Mouse (Mus musculus) hindbrain, embryonic 14.5 days (tissue): ENCODE data around the gene Pip5k1c. TPM values are rescaled to one million over a fixed set of nuclear protein-coding genes. Genes with fewer than 3 reads are reported as not detected.

Experiments
- ATAC-seq: fragments of 200-750 bp; cut with Nextera tagmentation; 2 replicates; pipeline ENCODE4 v1.8.0; 2017; ENCODE audit warnings: moderate number of reproducible peaks, mild to moderate bottlenecking, moderate TSS enrichment, moderate library complexity; ENCODE audit not compliant: low FRiP score
- DNase-seq: peaks from one replicate; pipeline ENCODE4 v3.0.0-alpha.2; 2015; ENCODE audit warnings: low spot score
- H3K27ac ChIP-seq: fragments of 300-500 bp; sonication (generic); 2 replicates; pipeline ENCODE4 v1.5.1; 2014; ENCODE audit warnings: mild to moderate bottlenecking, moderate library complexity
- H3K27me3 ChIP-seq: fragments of 300-500 bp; sonication (generic); 2 replicates; pipeline ENCODE4 v1.6.1; 2014; ENCODE audit warnings: mild to moderate bottlenecking, low read length, mixed read lengths; ENCODE audit not compliant: control insufficient read depth, insufficient read depth
- H3K36me3 ChIP-seq: fragments of 300-500 bp; sonication (generic); replicated peaks from 2 replicates; pipeline ENCODE4 v1.6.1; 2014; ENCODE audit not compliant: control insufficient read depth, insufficient read depth
- H3K4me1 ChIP-seq: fragments of 300-500 bp; sonication (generic); replicated peaks from 2 replicates; pipeline ENCODE4 v1.6.1; 2014; ENCODE audit warnings: antibody characterized with exemption, low read length, mixed read lengths; ENCODE audit not compliant: control insufficient read depth, insufficient read depth
- H3K4me2 ChIP-seq: fragments of 300-500 bp; sonication (generic); replicated peaks from 2 replicates; pipeline ENCODE4 v1.6.1; 2014; ENCODE audit warnings: mild to moderate bottlenecking, moderate library complexity
- H3K4me3 ChIP-seq: fragments of 300-500 bp; sonication (generic); replicated peaks from 2 replicates; pipeline ENCODE4 v1.5.1; 2014; ENCODE audit warnings: mild to moderate bottlenecking, low read length
- H3K9ac ChIP-seq: fragments of 300-500 bp; sonication (generic); 2 replicates; pipeline ENCODE4 v1.6.1; 2014
- H3K9me3 ChIP-seq: fragments of 300-500 bp; sonication (generic); 2 replicates; pipeline ENCODE4 v1.6.1; 2016; ENCODE audit warnings: low read length; ENCODE audit not compliant: control insufficient read depth
- WGBS: fragments of 180-500 bp; shearing (Covaris S2); extraction: QIAGEN DNeasy Blood & Tissue Kit; methylation state at CpG from one replicate; pipeline ENCODE4 v1.1.7; 2014; 5-methylcytosine and 5-hydroxymethylcytosine counted together
- polyA plus RNA-seq: library from polyadenylated mRNA; unstranded; fragments of >200 nt; fragmentation: Nextera tagmentation; extraction: Ambion mirVana; gene quantifications from 2 replicates; pipeline ENCODE4 v1.2.1, GENCODE M21; 2014

The Pip5k1c gene
- polyA plus RNA-seq, 1 experiment from 2014 or later, result 137 TPM

GRCm38 (mm10) chr10:81335393-81336340, 42.9 kb downstream of the Pip5k1c start:
- no peak for DNase-seq
- H3K9ac ChIP-seq, result 0 out of 2 replicates have a peak overlapping the region, but pooled peaks have one; percentile 4

GRCm38 (mm10) chr10:81336558-81336957, 43.8 kb downstream of the Pip5k1c start:
- Histone ChIP-seq H3K27me3 (peaks cover 40% of the 10 kb centered on the region), H3K9me3 (no peaks in the 10 kb centered on the region), H3K36me3 (no peaks in the 10 kb centered on the region), H3K27ac (no peak overlapping the region), H3K4me3 (no peak overlapping the region), H3K4me2 (no peak overlapping the region), H3K9ac (no peak overlapping the region), H3K4me1 (no peaks in the 10 kb centered on the region)
- 97% methylated on average over 4 of the region's 4 CpGs for WGBS
- DNase-seq (no peak), ATAC-seq (no peak)

More at GRCm38 (mm10) chr10:81335393-81336340, 42.9 kb downstream of the Pip5k1c start:
- H3K9me3 ChIP-seq, result no peaks in the 10 kb centered on the region
- 40% methylated on average over 16 of the region's 19 CpGs for WGBS
- H3K27ac ChIP-seq, result no peak overlapping the region
- H3K36me3 ChIP-seq, result no peaks in the 10 kb centered on the region
- ATAC-seq, result 0 out of 2 replicates have a peak, but pooled peaks have one; percentile 29
- H3K4me3 ChIP-seq, result no peak overlapping the region
- no peaks in the 10 kb centered on the region for H3K4me1 ChIP-seq
- no peak overlapping the region for H3K4me2 ChIP-seq
- H3K27me3 ChIP-seq, result peaks cover 32% of the 10 kb centered on the region

- Histone ChIP-seq H3K27me3 (peaks cover 62% of the 10 kb centered on the region), H3K9me3 (no peaks in the 10 kb centered on the region), H3K4me1 (peaks cover 6% of the 10 kb centered on the region), H3K9ac (no peak overlapping the region), H3K4me2 (no peak overlapping the region), H3K27ac (no peak overlapping the region), H3K36me3 (no peaks in the 10 kb centered on the region), H3K4me3 (no peak overlapping the region)
- no peak for DNase-seq
- ATAC-seq, result no peak
- 39% methylated on average over 17 of the region's 17 CpGs for WGBS
Observed at GRCm38 (mm10) chr10:81340551-81341332, 48.0 kb downstream of the Pip5k1c start.

- no peak overlapping the region for H3K4me3 ChIP-seq
- peaks cover 6% of the 10 kb centered on the region for H3K4me1 ChIP-seq
- 33% methylated on average over 16 of the region's 16 CpGs for WGBS
- no peak overlapping the region for H3K9ac ChIP-seq
- no peaks in the 10 kb centered on the region for H3K36me3 ChIP-seq
- ATAC-seq, result no peak
- no peaks in the 10 kb centered on the region for H3K9me3 ChIP-seq
- H3K27me3 ChIP-seq, result peaks cover 66% of the 10 kb centered on the region
- H3K27ac ChIP-seq, result no peak overlapping the region
- no peak overlapping the region for H3K4me2 ChIP-seq
- DNase-seq, result no peak
Observed at GRCm38 (mm10) chr10:81341333-81341949, 48.7 kb downstream of the Pip5k1c start.

GRCm38 (mm10) chr10:81342686-81343505, 50.1 kb downstream of the Pip5k1c start, which contains the start of gene Gipc3:
Gene Gipc3 (minus strand): TSS chr10:81343266.
- WGBS, result 5% methylated on average over 63 of the region's 67 CpGs
- H3K4me3 ChIP-seq, result peak within 1 kb of the TSS; percentile 36
- no peaks in the 10 kb centered on the region for H3K9me3 ChIP-seq
- H3K27ac ChIP-seq, result no peak within 1 kb of the TSS
- H3K9ac ChIP-seq, result peak within 1 kb of the TSS; percentile 51
- ATAC-seq (no peak), DNase-seq (no peak)
- peaks cover 63% of the 10 kb centered on the region for H3K27me3 ChIP-seq
- H3K4me1 ChIP-seq, result peaks cover 6% of the 10 kb centered on the region
- H3K4me2 ChIP-seq, result peak within 1 kb of the TSS; percentile 70
- H3K36me3 ChIP-seq, result no peaks in the 10 kb centered on the region

- Histone ChIP-seq H3K9ac (no peak overlapping the region), H3K4me3 (no peak overlapping the region), H3K4me2 (no peak overlapping the region), H3K4me1 (peaks cover 11% of the 10 kb centered on the region), H3K9me3 (no peaks in the 10 kb centered on the region), H3K27ac (no peak overlapping the region), H3K27me3 (peaks cover 55% of the 10 kb centered on the region), H3K36me3 (no peaks in the 10 kb centered on the region)
- DNase-seq (no peak), ATAC-seq (no peak)
- 57% methylated on average over 8 of the region's 8 CpGs for WGBS
Observed at GRCm38 (mm10) chr10:81344421-81345161, 51.8 kb downstream of the Pip5k1c start.

GRCm38 (mm10) chr10:81345162-81345534, 52.4 kb downstream of the Pip5k1c start:
- ATAC-seq (no peak), DNase-seq (no peak)
- Histone ChIP-seq H3K27ac (no peak overlapping the region), H3K27me3 (peaks cover 55% of the 10 kb centered on the region), H3K9ac (no peak overlapping the region), H3K36me3 (no peaks in the 10 kb centered on the region), H3K9me3 (no peaks in the 10 kb centered on the region), H3K4me3 (no peak overlapping the region), H3K4me2 (no peak overlapping the region), H3K4me1 (peaks cover 16% of the 10 kb centered on the region)
- 85% methylated on average over 4 of the region's 4 CpGs for WGBS

- H3K4me3 ChIP-seq, result peak overlapping the region; percentile 24
- 7% methylated on average over 54 of the region's 55 CpGs for WGBS
- H3K27me3 ChIP-seq, result peaks cover 48% of the 10 kb centered on the region
- no peaks in the 10 kb centered on the region for H3K9me3 ChIP-seq
- peaks cover 16% of the 10 kb centered on the region for H3K4me1 ChIP-seq
- H3K4me2 ChIP-seq, result peak overlapping the region; percentile 48
- no peaks in the 10 kb centered on the region for H3K36me3 ChIP-seq
- ATAC-seq (no peak), DNase-seq (peak; percentile 72)
- 0 out of 2 replicates have a peak overlapping the region, but pooled peaks have one; percentile 1 for H3K9ac ChIP-seq
- no peak overlapping the region for H3K27ac ChIP-seq
Observed at GRCm38 (mm10) chr10:81346453-81347067, 53.8 kb downstream of the Pip5k1c start.
